Mouse (Mus musculus): ENCODE measurements around the gene Zscan10. TPM values are rescaled to one million over a fixed set of nuclear protein-coding genes. Genes with fewer than 3 reads are reported as not detected.

The Zscan10 gene
- not detected in 2 replicates for polyA plus RNA-seq (2012)

- no peak for TF ChIP-seq GATA1 (IDR thresholded peaks at IDR 0.05; ENCODE audit: low read length)
Measured at GRCm38 (mm10) chr17:23600641-23601622, at the start of gene Zscan10. Gene Zscan10 (plus strand): TSS chr17:23600856.

- no peak for TF ChIP-seq GATA1 (IDR thresholded peaks at IDR 0.05; ENCODE audit: low read length)
Measured at GRCm38 (mm10) chr17:23550856-23551255, 49.8 kb upstream of the Zscan10 start.

GRCm38 (mm10) chr17:23551416-23551815, 49.2 kb upstream of the Zscan10 start:
- TF ChIP-seq GATA1 (IDR thresholded peaks at IDR 0.05; ENCODE audit: low read length): no peak

GRCm38 (mm10) chr17:23551963-23552362, 48.7 kb upstream of the Zscan10 start:
- no peak for TF ChIP-seq GATA1 (IDR thresholded peaks at IDR 0.05; ENCODE audit: low read length)

GRCm38 (mm10) chr17:23552896-23553633, 47.6 kb upstream of the Zscan10 start:
- no peak for TF ChIP-seq GATA1 (IDR thresholded peaks at IDR 0.05; ENCODE audit: low read length)

- no peak for TF ChIP-seq GATA1 (IDR thresholded peaks at IDR 0.05; ENCODE audit: low read length)
Measured at GRCm38 (mm10) chr17:23553634-23554120, 47.0 kb upstream of the Zscan10 start.

GRCm38 (mm10) chr17:23554321-23554720, 46.3 kb upstream of the Zscan10 start:
- no peak for TF ChIP-seq GATA1 (IDR thresholded peaks at IDR 0.05; ENCODE audit: low read length)

- no peak for TF ChIP-seq GATA1 (IDR thresholded peaks at IDR 0.05; ENCODE audit: low read length)
Measured at GRCm38 (mm10) chr17:23555243-23555916, 45.3 kb upstream of the Zscan10 start.

GRCm38 (mm10) chr17:23559767-23560166, 40.9 kb upstream of the Zscan10 start:
- no peak for TF ChIP-seq GATA1 (IDR thresholded peaks at IDR 0.05; ENCODE audit: low read length)

GRCm38 (mm10) chr17:23563595-23564367, 36.9 kb upstream of the Zscan10 start, which contains the start of gene Zfp213:
Gene Zfp213 (minus strand): TSS chr17:23564238.
- TF ChIP-seq GATA1 (IDR thresholded peaks at IDR 0.05; ENCODE audit: low read length): no peak

- no peak for TF ChIP-seq GATA1 (IDR thresholded peaks at IDR 0.05; ENCODE audit: low read length)
Measured at GRCm38 (mm10) chr17:23564368-23564715, 36.3 kb upstream of the Zscan10 start.

GRCm38 (mm10) chr17:23566787-23567186, 33.9 kb upstream of the Zscan10 start:
- TF ChIP-seq GATA1 (IDR thresholded peaks at IDR 0.05; ENCODE audit: low read length): no peak

GRCm38 (mm10) chr17:23568370-23568769, 32.3 kb upstream of the Zscan10 start:
- no peak for TF ChIP-seq GATA1 (IDR thresholded peaks at IDR 0.05; ENCODE audit: low read length)

GRCm38 (mm10) chr17:23570017-23570416, 30.6 kb upstream of the Zscan10 start:
- TF ChIP-seq GATA1 (IDR thresholded peaks at IDR 0.05; ENCODE audit: low read length): no peak

GRCm38 (mm10) chr17:23571084-23571483, 29.6 kb upstream of the Zscan10 start:
- no peak for TF ChIP-seq GATA1 (IDR thresholded peaks at IDR 0.05; ENCODE audit: low read length)

All from G1E-ER4 (cell line).